Mouse (Mus musculus) limb, embryonic 14.5 days (tissue): ENCODE data around the gene Usp3. TPM values are rescaled to one million over a fixed set of nuclear protein-coding genes. Genes with fewer than 3 reads are reported as not detected.

Experiments used
- ATAC-seq: fragments of 200-750 bp; cut with Nextera tagmentation; 2 replicates; pipeline ENCODE4 v1.8.0; 2017; ENCODE audit warnings: low read depth, moderate number of reproducible peaks, moderate TSS enrichment; ENCODE audit not compliant: low FRiP score
- DNase-seq: peaks from one replicate; pipeline ENCODE4 v3.0.0-alpha.2; 2015; ENCODE audit warnings: low spot score
- H3K27ac ChIP-seq: fragments of 300-500 bp; sonication (generic); replicated peaks from 2 replicates; pipeline ENCODE4 v1.5.1; 2014; ENCODE audit warnings: low read depth, mild to moderate bottlenecking, low read length, moderate library complexity, mixed read lengths
- H3K27me3 ChIP-seq: fragments of 300-500 bp; sonication (generic); 2 replicates; pipeline ENCODE4 v1.6.1; 2014; ENCODE audit warnings: low read length, mixed read lengths; ENCODE audit not compliant: control insufficient read depth, insufficient read depth
- H3K36me3 ChIP-seq: fragments of 300-500 bp; sonication (generic); 2 replicates; pipeline ENCODE4 v1.6.1; 2014; ENCODE audit warnings: mild to moderate bottlenecking, low read length, moderate library complexity, mixed read lengths; ENCODE audit not compliant: control insufficient read depth, insufficient read depth
- H3K4me1 ChIP-seq: fragments of 300-500 bp; sonication (generic); 2 replicates; pipeline ENCODE4 v1.6.1; 2014; ENCODE audit warnings: antibody characterized with exemption, low read length, mixed read lengths; ENCODE audit not compliant: control insufficient read depth, insufficient read depth
- H3K4me2 ChIP-seq: fragments of 300-500 bp; sonication (generic); replicated peaks from 2 replicates; pipeline ENCODE4 v1.6.1; 2014; ENCODE audit warnings: low read depth, mild to moderate bottlenecking, low read length, moderate library complexity; ENCODE audit not compliant: severe bottlenecking
- H3K4me3 ChIP-seq: fragments of 300-500 bp; sonication (generic); replicated peaks from 2 replicates; pipeline ENCODE4 v1.5.1; 2014; ENCODE audit warnings: low read length
- H3K9ac ChIP-seq: fragments of 300-500 bp; sonication (generic); 2 replicates; pipeline ENCODE4 v1.6.1; 2014; ENCODE audit warnings: mild to moderate bottlenecking, low read depth, low read length, moderate library complexity; ENCODE audit not compliant: severe bottlenecking
- H3K9me3 ChIP-seq: fragments of 300-500 bp; sonication (generic); 2 replicates; pipeline ENCODE4 v1.6.1; 2016; ENCODE audit warnings: low read length; ENCODE audit not compliant: control insufficient read depth
- POLR2A ChIP-seq: fragments of 200-500 bp; IDR thresholded peaks from 2 replicates; pipeline ENCODE4 v1.8.0; 2012; ENCODE audit warnings: inconsistent platforms, mild to moderate bottlenecking, moderate library complexity, borderline replicate concordance; ENCODE audit not compliant: insufficient read depth, insufficient read length; ENCODE audit errors: extremely low read depth
- WGBS: fragments of 180-500 bp; shearing (Covaris S2); extraction: QIAGEN DNeasy Blood & Tissue Kit; methylation state at CpG from one replicate; pipeline ENCODE4 v1.1.7; 2014; 5-methylcytosine and 5-hydroxymethylcytosine counted together
- polyA plus RNA-seq, 2 experiments: library from polyadenylated mRNA; depleted of rRNA in 1 of 2; stranded (reverse) in 1 of 2; unstranded in 1 of 2; fragments of >200 nt; fragmentation: Nextera tagmentation in 1 of 2; extraction: Ambion mirVana in 1 of 2; gene quantifications; 2 replicates each; pipeline versions ENCODE4 v1.2.1 to v1.2.3; 2012 to 2014

Usp3 gene
- polyA plus RNA-seq, 2 experiments: 45.8 to 66.7 TPM

- no peak for TF ChIP-seq POLR2A
- H3K4me1 ChIP-seq: peaks cover 7% of the 10 kb centered on the region; the same call in 1 of the 2 replicates
- H3K36me3 ChIP-seq: no peaks in the 10 kb centered on the region
- DNase-seq (no peak), ATAC-seq (no peak)
- no peaks in the 10 kb centered on the region for H3K27me3 ChIP-seq
- no peaks in the 10 kb centered on the region for H3K9me3 ChIP-seq
- H3K4me2 ChIP-seq: no peak overlapping the region
- H3K27ac ChIP-seq: no peak overlapping the region
- H3K4me3 ChIP-seq: no peak overlapping the region
- H3K9ac ChIP-seq: no peak overlapping the region
- 90% methylated on average over 1 of the region's 1 CpGs for WGBS
Observed at GRCm38 (mm10) chr9:66562215-66562614, 30.7 kb downstream of the Usp3 start.

DNA sequence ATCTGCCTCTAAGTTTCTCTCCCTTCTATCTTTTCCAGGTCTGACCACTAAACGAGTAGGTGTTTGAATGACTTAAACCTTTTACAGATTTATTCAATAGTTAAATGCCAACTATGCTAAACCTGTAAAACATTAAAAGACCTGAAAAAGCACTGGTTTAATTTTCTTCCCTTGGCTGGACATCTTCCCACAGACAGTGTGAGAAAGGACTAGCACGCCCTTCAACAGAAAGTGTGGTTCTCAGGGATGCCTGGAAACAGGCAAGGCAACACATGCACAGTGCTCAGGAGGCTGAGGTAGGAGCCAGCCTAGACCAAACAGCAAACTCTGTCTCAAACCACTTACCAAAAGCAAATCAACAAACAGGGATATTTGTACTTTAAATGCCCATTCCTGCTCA lies 31.4 kb downstream of the Usp3 start:
- 72% methylated on average over 2 of the region's 2 CpGs for whole genome bisulfite sequencing
- H3K27me3 ChIP-seq: no peaks in the 10 kb centered on the region
- H3K4me2 ChIP-seq: no peak overlapping the region
- ATAC-seq (no peak), DNase-seq (no peak)
- no peak overlapping the region for H3K27ac ChIP-seq
- no peak overlapping the region for H3K9ac ChIP-seq
- no peak overlapping the region for H3K4me3 ChIP-seq
- peaks cover 7% of the 10 kb centered on the region; the same call in 1 of the 2 replicates for H3K4me1 ChIP-seq
- no peaks in the 10 kb centered on the region for H3K9me3 ChIP-seq
- no peaks in the 10 kb centered on the region for H3K36me3 ChIP-seq
- no peak for TF ChIP-seq POLR2A

DNA sequence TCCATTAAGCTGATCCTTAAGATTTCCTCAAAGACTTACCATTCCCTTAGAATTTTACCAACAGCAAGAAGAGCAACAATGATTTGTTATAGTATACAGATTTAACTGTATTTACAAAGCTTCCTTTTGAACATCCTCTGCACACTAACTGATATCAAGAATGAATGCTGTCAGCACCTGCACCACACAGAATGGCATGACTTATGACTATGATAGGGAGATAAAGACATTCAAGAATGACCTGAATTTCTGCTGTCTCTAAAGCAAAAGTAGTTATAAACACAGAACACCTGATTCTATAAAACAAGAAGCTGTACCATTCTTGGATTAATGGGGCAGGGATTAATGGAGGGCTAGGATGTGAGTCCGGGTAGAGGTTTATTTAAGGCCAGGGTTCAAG lies 32.2 kb downstream of the Usp3 start:
- WGBS: 57% methylated on average over 1 of the region's 1 CpGs
- Histone ChIP-seq H3K4me1 (peaks cover 7% of the 10 kb centered on the region; the same call in 1 of the 2 replicates), H3K27me3 (no peaks in the 10 kb centered on the region), H3K27ac (no peak overlapping the region), H3K4me3 (no peak overlapping the region), H3K4me2 (no peak overlapping the region), H3K9ac (no peak overlapping the region), H3K9me3 (no peaks in the 10 kb centered on the region), H3K36me3 (0 out of 2 replicates have a peak, but pooled peaks cover under 1% of the 10 kb centered on the region)
- no peak for DNase-seq
- ATAC-seq: no peak
- TF ChIP-seq POLR2A: no peak

GRCm38 (mm10) chr9:66560295-66560694 lies 32.6 kb downstream of the Usp3 start:
- H3K9ac ChIP-seq: no peak overlapping the region; the same call in 1 of the 2 replicates
- H3K36me3 ChIP-seq: 0 out of 2 replicates have a peak, but pooled peaks cover 3% of the 10 kb centered on the region
- no peaks in the 10 kb centered on the region for H3K9me3 ChIP-seq
- DNase-seq: peak; percentile 60
- no peaks in the 10 kb centered on the region for H3K27me3 ChIP-seq
- 20% methylated on average over 2 of the region's 2 CpGs for WGBS
- no peak overlapping the region for H3K4me3 ChIP-seq
- H3K4me2 ChIP-seq: no peak overlapping the region
- no peak for ATAC-seq
- no peak overlapping the region; the same call in 1 of the 2 replicates for H3K27ac ChIP-seq
- no peak for TF ChIP-seq POLR2A
- H3K4me1 ChIP-seq: peaks cover 7% of the 10 kb centered on the region; the same call in 1 of the 2 replicates

GRCm38 (mm10) chr9:66558971-66559370 lies 34.0 kb downstream of the Usp3 start:
- no peak overlapping the region for H3K4me2 ChIP-seq
- DNase-seq (no peak), ATAC-seq (no peak)
- 98% methylated on average over 4 of the region's 4 CpGs for WGBS
- H3K27ac ChIP-seq: no peak overlapping the region
- H3K9me3 ChIP-seq: no peaks in the 10 kb centered on the region
- no peak for TF ChIP-seq POLR2A
- H3K4me3 ChIP-seq: no peak overlapping the region
- H3K36me3 ChIP-seq: 0 out of 2 replicates have a peak, but pooled peaks cover 3% of the 10 kb centered on the region
- H3K27me3 ChIP-seq: no peaks in the 10 kb centered on the region
- H3K4me1 ChIP-seq: peaks cover 7% of the 10 kb centered on the region; the same call in 1 of the 2 replicates
- H3K9ac ChIP-seq: no peak overlapping the region

DNA sequence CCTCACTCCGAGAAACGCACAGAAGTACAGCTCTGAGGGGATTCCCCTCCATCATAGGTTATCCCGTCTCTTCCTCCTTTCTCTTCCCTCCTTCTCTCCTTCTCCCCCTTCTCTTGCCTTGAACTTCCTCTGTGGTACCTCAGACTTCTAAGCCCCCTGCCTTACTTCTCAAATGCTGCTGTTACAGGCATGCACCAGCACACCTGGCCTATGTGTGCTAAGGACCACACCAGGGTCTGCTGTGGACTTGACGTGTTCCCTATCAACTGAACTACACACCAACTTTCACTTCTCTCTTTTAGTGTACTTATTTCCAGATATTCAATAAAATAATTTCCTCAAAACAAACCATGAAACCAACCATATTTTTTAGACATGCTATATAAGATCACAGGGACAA lies 50.2 kb downstream of the Usp3 start:
- Histone ChIP-seq H3K36me3 (peaks cover 72% of the 10 kb centered on the region), H3K27me3 (no peaks in the 10 kb centered on the region), H3K4me3 (no peak overlapping the region), H3K4me1 (no peaks in the 10 kb centered on the region), H3K4me2 (no peak overlapping the region), H3K9ac (no peak overlapping the region), H3K9me3 (no peaks in the 10 kb centered on the region), H3K27ac (no peak overlapping the region)
- TF ChIP-seq POLR2A: no peak
- no peak for DNase-seq
- WGBS: 84% methylated on average over 4 of the region's 4 CpGs
- no peak for ATAC-seq
